Mouse (Mus musculus): ENCODE measurements around the gene Cramp1l. TPM values are rescaled to one million over a fixed set of nuclear protein-coding genes. Genes with fewer than 3 reads are reported as not detected.
"Not testable (repeated sequence)": the region's sequence is repeated elsewhere in the genome, so short reads cannot be mapped to it uniquely, and the experiment has no call there.

Gene Cramp1l
- total RNA-seq, 2 experiments from 2014 or later, result 23.6 to 27.5 TPM

DNA sequence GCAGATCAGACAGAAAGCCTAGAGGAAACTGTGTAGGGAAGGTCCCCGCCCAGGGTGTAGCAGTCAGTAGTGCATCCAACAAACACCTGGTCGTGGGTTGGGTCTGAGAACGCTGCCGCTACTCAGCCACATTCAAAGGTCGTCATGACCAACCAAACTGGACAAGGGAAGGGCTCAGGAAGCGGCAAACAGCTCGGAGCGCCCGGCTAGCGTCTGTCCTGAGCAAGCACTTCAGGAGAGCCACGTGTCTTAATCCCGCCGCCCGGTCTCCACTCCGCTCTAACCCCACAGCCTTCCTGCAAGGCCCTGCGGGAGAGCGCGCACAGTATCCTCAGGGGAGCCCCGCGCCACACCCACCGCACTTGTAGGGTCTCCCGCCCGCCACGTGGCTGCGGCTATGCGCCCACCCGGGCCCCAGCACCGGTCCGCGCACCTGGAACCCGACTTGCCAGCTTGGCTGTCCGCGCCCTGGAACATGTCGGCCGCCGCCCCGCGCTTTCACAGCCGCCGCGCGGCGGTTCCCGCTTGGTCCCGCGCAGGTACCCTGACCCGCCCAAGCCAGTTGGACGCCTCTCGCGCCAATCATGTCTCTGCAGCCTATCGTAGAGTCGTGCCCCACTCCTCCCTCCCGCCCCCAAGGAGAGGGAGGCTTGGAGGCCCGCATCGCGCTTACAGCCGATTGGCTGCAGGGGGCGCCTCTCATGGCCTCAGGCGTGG, 55.3 kb downstream of the Cramp1l start, which contains the start of gene Jpt2:
Gene Jpt2 (minus strand): TSS at position 555 of the 717 bp plus-strand sequence.
- peak; percentile 89 to 92 for DNase-seq (ENCODE audit: extremely low spot score in 1 of 2, low spot score in 1 of 2)

DNA sequence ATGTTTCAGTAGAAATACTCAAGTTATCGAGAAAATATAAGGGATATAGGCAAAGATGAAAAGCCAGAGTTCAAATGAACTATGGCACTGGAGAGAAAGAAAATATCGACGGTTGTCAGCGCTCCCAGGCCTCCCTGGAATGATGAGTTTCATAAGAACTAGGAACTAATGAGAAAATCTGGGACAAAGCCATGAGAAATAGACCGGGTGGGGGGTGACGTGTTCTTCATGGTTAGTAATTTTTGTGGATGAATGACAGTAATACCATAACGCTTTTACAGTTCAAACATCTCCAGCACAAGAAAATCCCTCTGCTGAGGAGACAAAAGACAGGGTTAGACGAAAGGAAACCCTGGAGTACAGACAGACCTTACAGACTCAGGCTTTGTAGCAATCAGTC, 56.2 kb downstream of the Cramp1l start:
- DNase-seq (ENCODE audit: extremely low spot score in 1 of 2, low spot score in 1 of 2), result no peak

DNA sequence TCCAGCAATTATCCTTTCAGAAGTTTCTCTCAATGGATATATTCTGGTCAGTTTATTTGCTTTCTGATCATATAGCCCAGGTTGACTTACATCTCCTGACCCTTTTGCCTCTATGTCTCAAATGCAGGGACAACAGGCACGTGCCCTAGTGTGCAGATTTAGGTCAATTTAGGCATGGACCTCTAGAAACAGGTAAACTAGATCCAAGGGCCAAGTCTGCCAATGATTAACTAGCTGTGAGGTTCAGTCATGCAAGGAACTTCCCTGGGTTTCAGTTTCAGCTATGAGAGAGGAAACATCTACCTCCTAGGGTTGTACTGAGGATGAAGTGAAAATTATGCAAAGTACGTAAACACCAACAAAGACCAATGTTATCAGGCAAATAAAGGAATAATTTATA, 62.3 kb downstream of the Cramp1l start:
- DNase-seq (ENCODE audit: extremely low spot score in 1 of 2, low spot score in 1 of 2), result no peak

DNA sequence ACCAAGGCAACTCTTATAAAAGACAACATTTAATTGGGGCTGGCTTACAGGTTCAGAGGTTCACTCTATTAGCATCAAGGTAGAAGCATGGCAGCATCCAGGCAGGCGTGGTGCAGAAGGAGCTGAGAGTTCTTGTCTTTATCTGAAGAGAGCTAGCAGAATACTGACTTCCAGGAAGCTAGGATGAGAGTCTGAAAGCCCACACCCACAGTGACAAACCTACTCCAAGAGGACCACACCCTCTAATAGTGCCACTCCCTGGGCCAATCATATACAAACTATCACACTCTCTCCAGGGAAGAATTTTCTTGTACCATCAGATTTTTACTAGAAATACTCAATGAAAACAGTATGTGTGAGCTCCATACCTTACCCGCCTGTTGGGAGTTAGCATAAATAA, 64.9 kb downstream of the Cramp1l start:
- no peak for DNase-seq (ENCODE audit: extremely low spot score in 1 of 2, low spot score in 1 of 2)

DNA sequence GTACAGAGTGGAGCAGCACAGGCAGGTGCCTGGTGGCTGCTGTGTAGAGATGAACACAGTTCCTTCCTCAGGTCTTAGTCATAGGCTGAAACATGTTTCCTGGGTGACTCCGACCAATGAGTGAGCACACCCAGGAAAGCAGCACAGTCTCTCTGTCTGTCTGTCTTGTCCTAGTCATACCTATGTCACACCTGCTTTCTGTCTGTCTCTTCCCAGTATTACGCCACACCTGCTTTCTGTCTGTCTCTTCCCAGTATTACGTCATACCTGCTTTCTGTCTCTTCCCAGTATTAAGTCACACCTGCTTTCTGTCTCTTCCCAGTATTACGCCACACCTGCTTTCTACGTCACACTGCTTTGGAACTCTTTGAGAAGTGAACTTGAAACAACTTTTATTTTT, 67.4 kb downstream of the Cramp1l start:
- DNase-seq (ENCODE audit: extremely low spot score in 1 of 2, low spot score in 1 of 2), result no peak

DNA sequence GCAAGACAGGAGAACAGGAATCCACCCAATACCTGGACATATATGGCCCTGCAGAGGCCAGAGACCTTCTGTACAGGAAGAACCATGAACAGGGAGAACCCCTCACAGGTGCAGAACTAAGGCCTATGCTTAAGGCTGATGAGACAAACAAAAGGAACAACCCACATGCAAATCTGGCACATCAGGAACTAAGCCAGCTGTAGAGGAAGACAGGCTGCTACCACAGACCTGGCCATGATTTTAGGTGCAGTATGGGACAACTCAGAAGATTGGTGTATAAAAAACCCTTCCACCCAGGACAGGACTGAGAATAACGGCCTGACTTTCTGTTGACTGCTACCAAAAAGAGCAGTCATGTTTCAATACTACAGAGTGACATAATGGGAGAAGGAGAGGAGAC, 72.0 kb downstream of the Cramp1l start:
- DNase-seq (ENCODE audit: extremely low spot score in 1 of 2, low spot score in 1 of 2), result not testable (repeated sequence)

DNA sequence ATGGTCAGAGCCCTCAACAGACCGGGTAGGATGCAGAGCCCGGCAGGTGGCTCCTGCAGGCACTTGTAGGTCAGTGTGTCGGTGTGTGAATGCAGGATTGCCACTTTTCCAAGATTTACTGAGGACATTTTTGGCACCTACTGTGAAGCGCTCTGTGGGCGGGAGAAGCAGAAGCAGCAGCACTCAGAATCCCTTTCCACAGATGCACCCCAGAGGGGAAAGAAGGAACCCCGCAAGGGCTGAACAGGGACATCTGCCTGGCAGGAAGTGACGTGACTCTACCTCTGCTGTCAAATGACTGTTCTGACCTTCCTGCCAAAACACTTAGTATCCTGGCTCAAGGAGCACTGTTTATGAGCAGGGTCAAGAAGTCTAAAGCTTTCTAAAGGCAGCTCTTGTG, 72.6 kb downstream of the Cramp1l start:
- DNase-seq (ENCODE audit: extremely low spot score in 1 of 2, low spot score in 1 of 2), result no peak

DNA sequence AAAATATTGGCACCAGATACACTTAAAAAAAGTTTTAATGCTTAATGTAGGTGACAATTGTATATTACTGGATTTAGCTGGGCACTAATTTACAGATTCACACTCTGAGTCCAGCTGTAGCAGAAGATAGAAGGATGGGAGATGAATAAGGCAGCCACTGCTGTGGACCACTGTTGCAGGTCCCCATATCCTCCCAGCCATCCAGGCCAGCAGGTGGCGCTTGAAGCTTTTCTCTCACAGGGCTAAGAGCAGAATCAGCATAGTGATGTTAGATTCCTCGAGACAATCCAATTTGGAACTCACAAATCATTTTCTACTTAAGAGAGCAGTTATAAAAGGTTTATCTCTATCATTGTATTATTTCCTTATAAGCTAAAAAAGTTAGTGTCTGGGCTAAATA, 73.1 kb downstream of the Cramp1l start:
- DNase-seq (ENCODE audit: extremely low spot score in 1 of 2, low spot score in 1 of 2), result peak; percentile 18 to 47

DNA sequence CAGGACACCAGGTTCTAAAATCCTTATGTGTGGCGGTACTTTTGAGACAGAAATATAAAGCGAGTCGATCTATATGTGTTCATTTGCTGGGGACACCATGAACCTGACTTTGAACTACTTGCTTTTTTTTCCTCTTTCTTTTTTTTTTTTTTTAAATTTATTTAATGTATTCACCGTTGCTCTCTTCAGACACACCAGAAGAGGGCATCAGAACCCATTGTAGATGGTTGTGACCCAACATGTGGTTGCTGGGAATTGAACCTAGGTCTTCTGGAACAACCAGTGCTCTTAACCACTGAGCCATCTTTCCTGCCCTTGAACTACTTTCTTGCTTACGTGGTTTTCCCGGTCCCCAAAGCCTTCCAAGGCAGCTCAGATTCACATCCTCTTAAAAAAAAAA, 78.3 kb downstream of the Cramp1l start:
- no peak for DNase-seq (ENCODE audit: extremely low spot score in 1 of 2, low spot score in 1 of 2)

DNA sequence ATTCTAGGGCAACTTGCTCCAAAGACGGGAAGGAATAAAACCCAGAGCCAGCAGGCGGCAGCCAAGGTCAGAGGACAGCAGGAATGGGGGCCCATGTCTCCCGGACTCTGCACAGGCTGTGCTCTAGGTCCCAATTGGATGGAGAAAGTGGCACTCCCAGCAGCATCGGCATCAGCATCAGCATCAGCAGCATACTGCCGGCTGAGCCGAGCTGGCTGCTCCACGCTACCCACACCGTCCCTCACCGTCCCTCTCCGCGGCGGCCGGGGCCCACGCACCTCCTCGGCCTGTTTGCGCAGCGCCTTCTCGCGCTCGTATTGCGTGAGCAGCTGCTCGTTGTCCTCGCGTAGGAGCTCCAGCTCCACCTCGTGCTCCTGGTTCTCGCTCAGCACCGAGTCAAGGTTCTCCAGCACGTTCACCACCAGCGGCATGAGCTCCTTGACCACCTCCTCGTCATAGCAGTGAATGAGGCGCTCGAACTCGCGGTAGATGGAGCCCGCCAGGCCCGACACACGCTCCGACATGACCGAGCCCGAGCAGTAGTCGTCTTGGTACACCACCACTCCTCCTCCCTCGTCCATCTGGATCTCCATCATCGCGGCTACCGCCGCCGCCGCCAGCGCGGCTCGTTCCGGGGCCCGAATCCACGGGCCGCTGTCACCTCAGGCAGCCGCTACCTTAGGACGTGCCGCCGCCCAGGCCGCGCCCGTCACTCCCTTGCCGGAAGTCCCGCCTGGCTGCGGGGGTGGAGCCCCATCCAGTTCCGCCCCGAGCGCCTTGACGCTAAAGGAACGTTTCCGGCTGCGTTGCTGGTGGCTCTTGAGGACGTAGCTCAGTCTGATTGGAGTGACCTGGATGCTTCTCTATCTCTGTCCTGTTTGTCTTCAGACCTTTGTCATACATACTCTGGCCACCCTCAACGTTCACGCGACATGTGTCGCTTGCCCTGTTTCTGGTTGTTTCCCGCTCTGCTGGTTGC, 79.0 kb downstream of the Cramp1l start, which contains the start of gene Mapk8ip3:
Gene Mapk8ip3 (minus strand): TSS at position 719 of the 979 bp plus-strand sequence.
- DNase-seq (ENCODE audit: extremely low spot score in 1 of 2, low spot score in 1 of 2), result peak; percentile 89 to 93

DNA sequence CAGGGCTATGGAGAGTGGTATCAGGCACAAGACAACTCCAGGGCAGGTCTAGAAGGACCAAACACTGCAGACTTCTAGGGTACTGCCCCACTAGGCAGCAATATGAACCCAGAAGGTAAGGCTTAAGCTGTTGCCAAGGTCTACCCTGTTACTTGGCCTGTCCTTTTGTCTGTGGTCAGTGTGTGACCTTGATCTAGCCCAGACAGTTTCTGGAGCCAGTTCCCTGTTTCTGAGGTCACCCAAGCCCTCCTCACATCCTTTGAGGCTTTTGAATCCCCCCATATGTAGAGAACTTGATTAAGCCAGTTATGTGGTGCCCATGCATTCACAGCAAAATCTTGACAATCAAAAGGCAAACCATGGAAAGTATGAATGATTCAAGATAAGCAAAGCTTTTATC, 79.9 kb downstream of the Cramp1l start:
- DNase-seq (ENCODE audit: extremely low spot score in 1 of 2, low spot score in 1 of 2), result no peak

DNA sequence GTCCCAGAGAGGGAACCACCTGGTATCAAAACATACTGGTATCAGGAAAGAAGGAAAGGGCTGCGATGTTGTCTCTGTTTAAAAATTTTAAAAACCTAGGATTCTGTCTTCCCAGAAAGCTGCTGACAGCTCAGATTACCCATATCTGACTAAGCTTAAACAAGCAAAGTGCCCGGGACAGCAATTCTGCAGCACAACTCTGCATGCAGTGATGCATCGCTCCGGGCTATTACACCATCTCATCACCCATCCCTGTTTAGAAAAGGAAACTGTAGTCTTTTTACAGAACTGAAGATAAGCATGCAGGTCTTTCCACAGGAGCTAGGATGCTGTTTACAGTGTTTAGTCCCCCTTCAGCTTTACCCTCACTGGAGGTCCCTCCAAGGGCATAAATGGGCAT, 80.7 kb downstream of the Cramp1l start:
- no peak for DNase-seq (ENCODE audit: extremely low spot score in 1 of 2, low spot score in 1 of 2)

DNA sequence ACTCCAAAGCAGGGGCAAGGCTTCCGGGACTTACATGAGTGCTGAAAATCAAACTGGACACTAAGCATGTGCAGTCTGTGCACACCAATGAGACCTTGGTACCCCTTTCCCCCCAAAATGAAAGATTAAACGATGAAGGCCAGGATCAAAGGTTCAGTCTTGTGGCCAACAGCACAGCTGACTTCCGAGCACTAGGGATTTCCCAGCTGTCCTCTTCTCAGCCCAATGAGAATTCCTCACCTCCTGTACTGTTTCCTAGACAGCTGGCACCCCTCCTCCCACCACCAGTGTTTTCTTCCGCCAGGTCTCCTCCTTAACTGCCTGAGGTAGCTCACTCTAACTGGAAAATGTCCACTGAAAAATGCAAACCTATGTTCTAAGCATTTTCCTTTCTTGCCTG, 82.4 kb downstream of the Cramp1l start:
- DNase-seq (ENCODE audit: extremely low spot score in 1 of 2, low spot score in 1 of 2), result no peak

DNA sequence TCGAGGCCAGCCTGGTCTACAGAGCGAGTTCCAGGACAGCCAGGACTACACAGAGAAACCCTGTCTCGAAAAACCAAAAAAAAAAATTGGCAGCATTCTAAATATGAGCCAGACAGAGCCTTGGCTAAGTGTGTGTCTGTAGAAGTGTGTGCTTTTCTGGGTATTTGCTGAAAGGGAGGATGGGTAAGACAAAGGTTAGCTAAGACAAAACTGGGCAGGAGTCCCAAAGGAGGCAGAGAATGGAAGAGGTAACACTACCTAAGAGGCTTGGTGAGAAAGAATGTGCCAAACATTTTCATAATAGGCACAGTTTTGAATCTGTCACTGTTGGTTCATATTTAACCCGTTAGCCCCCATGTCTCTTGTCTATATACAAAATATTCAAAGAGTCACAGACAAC, 83.2 kb downstream of the Cramp1l start:
- no peak for DNase-seq (ENCODE audit: extremely low spot score in 1 of 2, low spot score in 1 of 2)

DNA sequence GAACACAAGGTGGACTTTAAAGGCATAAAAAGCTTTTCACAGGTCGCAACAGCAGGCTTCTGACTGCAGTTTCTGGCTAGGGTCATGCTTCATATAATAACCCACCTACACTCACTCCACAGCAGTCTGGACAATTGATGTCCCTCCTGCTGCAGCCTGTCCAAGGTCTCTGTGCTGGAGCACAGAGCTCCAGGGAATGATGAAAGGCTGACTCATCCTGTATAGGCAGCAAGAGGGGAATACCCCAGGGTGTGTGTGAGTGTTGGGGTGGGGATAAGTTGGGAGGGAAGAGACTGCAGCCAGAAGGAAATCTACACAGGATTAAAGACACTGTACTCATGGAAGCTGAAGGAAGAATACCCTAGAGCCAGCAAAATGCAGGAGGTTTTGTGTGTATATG, 86.1 kb downstream of the Cramp1l start:
- DNase-seq (ENCODE audit: extremely low spot score in 1 of 2, low spot score in 1 of 2), result no peak

DNA sequence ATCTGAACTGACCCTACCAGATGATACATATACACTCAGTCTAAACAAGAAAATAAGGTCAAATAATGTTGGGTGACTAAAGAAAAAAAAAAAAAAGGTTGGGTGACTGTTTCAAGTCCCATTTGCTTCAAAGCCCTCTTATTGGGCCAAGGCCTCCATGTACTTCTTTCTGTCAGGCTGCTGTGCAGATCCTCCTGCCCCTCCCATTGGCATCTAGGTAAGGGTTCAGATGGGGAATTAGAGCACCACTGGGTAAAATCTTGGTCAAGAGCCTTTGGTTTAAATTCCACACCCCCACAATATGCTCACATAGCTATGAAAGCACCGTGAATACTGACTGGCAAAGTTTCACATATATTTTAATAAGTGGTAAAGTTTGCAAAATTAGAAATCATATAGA, 92.3 kb downstream of the Cramp1l start:
- no peak for DNase-seq (ENCODE audit: extremely low spot score in 1 of 2, low spot score in 1 of 2)

DNA sequence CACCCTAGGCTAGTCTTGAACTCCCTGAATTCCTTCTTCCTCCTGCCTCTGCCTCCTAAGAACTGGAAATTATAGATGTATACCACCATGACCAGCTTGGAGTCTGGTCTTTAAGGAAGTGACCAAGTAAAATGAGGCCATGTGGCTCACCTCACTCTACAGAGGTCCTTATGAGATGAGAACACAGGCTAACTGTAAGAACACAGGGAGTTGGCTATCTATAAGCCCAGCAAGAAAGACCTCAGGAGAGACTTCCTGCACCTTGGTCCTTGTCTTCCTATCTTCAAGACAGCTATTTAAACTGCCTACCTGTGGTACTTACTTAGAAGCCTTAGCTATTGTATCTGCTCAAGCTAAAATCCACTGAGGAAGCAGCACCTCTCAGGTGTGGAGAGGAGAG, 101.6 kb downstream of the Cramp1l start:
- DNase-seq (ENCODE audit: extremely low spot score in 1 of 2, low spot score in 1 of 2), result no peak
